Mouse (Mus musculus): ENCODE measurements at regions not wholly inside any gene's neighbourhood (a gene's known extent, or its start where the extent isn't known, plus 50 kb on each side); places are given as distances from the start of the nearest gene placed in this dataset.

- DNase-seq: peak; percentile 43
Measured at GRCm38 (mm10) chr14:72371702-72372277, 119.8 kb downstream of the Gm9195 start.

GRCm38 (mm10) chr14:72360829-72361520, 130.7 kb downstream of the Gm9195 start:
- no peak for DNase-seq

- DNase-seq: no peak
Measured at GRCm38 (mm10) chr14:72360181-72360580, 131.5 kb downstream of the Gm9195 start.

- no peak for DNase-seq
Measured at GRCm38 (mm10) chr14:72357915-72358314, 133.7 kb downstream of the Gm9195 start.

- DNase-seq: no peak
Measured at GRCm38 (mm10) chr14:72342181-72342580, 149.5 kb downstream of the Gm9195 start.

- peak; percentile 3 for DNase-seq
Measured at GRCm38 (mm10) chr14:72341590-72342154, 150.0 kb downstream of the Gm9195 start.

GRCm38 (mm10) chr14:72338046-72338445, 153.6 kb downstream of the Gm9195 start:
- DNase-seq: no peak

GRCm38 (mm10) chr14:72303856-72304255, 187.8 kb downstream of the Gm9195 start:
- no peak for DNase-seq

GRCm38 (mm10) chr14:72300026-72300425, 191.6 kb downstream of the Gm9195 start:
- peak; percentile 49 for DNase-seq

GRCm38 (mm10) chr14:72294631-72295030, 197.0 kb downstream of the Gm9195 start:
- DNase-seq: no peak

- DNase-seq: peak; percentile 20
Measured at GRCm38 (mm10) chr14:72293677-72294387, 197.8 kb downstream of the Gm9195 start.

GRCm38 (mm10) chr14:72292656-72293299, 198.9 kb downstream of the Gm9195 start:
- DNase-seq: no peak

- no peak for DNase-seq
Measured at GRCm38 (mm10) chr14:72277309-72277708, 214.3 kb downstream of the Gm9195 start.

- no peak for DNase-seq
Measured at GRCm38 (mm10) chr14:72259255-72259654, 232.4 kb downstream of the Gm9195 start.

- DNase-seq: no peak
Measured at GRCm38 (mm10) chr14:72241872-72242271, 249.8 kb downstream of the Gm9195 start.

- DNase-seq: no peak
Measured at GRCm38 (mm10) chr14:72240272-72240671, 251.4 kb downstream of the Gm9195 start.

GRCm38 (mm10) chr14:72238344-72238743, 253.3 kb downstream of the Gm9195 start:
- DNase-seq: no peak

GRCm38 (mm10) chr14:72234234-72235075, 257.2 kb downstream of the Gm9195 start:
- DNase-seq: no peak

GRCm38 (mm10) chr14:72227853-72228252, 263.8 kb downstream of the Gm9195 start:
- DNase-seq: no peak

- DNase-seq: no peak
Measured at GRCm38 (mm10) chr14:72227441-72227840, 264.2 kb downstream of the Gm9195 start.

- DNase-seq: no peak
Measured at GRCm38 (mm10) chr14:72226946-72227345, 264.7 kb downstream of the Gm9195 start.

GRCm38 (mm10) chr14:72222836-72223235, 268.8 kb downstream of the Gm9195 start:
- DNase-seq: no peak
